Mouse (Mus musculus) megakaryocyte progenitor cell, adult 5-6 weeks (primary cell): Measurements from ENCODE around the gene Ssc4d. TPM values are rescaled to one million over a fixed set of nuclear protein-coding genes. Genes with fewer than 3 reads are reported as not detected.

Source experiments
- ATAC-seq: replicated peaks from 2 replicates; pipeline ENCODE4 v1.8.0; 2016; ENCODE audit warnings: mild to moderate bottlenecking, moderate TSS enrichment, inconsistent platforms; ENCODE audit not compliant: poor library complexity
- total RNA-seq, 2 experiments: library from RNA; stranded (forward) in 1 of 2; stranded (reverse) in 1 of 2; fragments of 157-497, 149-512 nt in 1 of 2; fragments of 200-1000 nt in 1 of 2; gene quantifications; 2 replicates each; pipeline versions ENCODE4 v1.2.3 to v1.2.4; 2015 to 2017

Ssc4d gene
- 3.3 and 6.8 TPM in 2 replicates for total RNA-seq (2015)
- 2.0 and 2.3 TPM in 2 replicates for total RNA-seq (2017)

- no peak for ATAC-seq
These were observed at the start of gene Ssc4d for GRCm38 (mm10) chr5:135974365-135974764. Gene Ssc4d, minus strand, starts transcription at chr5:135974531.

GRCm38 (mm10) chr5:136019907-136020306 lies 45.6 kb upstream of the Ssc4d start:
- ATAC-seq, result peak; percentile 46

GRCm38 (mm10) chr5:136018726-136019125 lies 44.4 kb upstream of the Ssc4d start:
- ATAC-seq, result no peak

- peak; percentile 75 for ATAC-seq
These were observed 42.9 kb upstream of the Ssc4d start for GRCm38 (mm10) chr5:136017262-136017661.

- ATAC-seq, result no peak
These were observed 41.9 kb upstream of the Ssc4d start for GRCm38 (mm10) chr5:136016014-136016876.

DNA sequence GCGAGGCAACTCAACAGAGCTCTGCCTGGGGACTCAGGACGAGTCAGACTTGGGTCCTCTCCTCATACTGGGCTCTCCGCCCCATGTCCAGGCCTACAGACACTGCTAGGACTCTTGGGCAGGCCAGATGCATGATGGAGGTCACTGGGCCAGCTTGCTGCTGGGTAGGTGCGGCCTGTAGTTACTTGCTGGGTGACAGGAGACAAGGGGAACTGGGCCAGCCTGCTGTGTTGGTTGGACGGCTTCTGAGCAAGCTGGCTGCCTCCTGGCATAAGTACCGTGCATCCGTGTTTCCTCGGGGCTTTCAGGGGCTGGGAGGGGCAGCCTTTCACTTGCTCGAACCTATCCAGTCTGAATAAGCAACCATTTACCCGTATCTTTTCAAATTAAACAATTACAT lies 41.3 kb upstream of the Ssc4d start:
- ATAC-seq, result no peak

DNA sequence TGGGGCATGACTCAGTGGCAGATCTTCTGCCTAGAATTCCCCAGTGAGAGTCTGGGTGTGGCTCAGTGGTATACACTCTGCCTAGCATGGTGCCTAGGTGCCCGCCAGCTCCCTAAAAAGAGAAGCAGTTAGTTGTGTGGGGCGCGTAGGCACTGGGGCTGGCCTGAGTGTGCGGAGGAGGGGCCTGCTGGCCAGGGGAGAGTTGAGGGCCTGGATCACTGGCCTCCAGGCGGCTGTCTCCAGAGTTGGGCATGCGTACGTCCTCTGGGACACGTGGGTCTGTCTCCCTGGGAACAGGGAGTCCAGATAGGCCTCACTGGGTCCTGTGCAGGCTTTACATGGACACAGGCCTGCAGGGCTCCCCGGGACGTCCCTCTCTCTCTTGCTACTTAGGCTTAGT lies 40.5 kb upstream of the Ssc4d start:
- no peak for ATAC-seq

GRCm38 (mm10) chr5:136007745-136008144 lies 33.4 kb upstream of the Ssc4d start:
- no peak for ATAC-seq

DNA sequence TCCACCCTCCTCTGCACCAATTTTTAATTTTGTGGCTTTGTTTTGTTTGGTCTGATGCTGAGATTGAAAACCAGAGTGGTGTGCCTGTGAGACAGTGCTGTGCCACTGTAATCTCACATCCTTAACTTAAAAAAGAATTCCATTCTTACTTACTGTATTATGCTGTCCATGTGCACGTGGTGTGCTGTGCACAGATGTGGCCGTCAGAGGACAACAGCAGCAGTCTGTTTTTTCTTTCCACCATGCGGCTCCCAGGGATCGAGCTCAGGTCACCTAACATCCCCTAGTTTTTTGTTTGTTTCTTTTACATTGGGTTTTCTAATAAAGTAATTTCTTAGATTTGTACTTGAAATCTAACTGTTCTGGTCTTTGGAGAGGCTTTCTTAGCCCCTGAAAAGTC lies 30.2 kb upstream of the Ssc4d start:
- ATAC-seq, result no peak

DNA sequence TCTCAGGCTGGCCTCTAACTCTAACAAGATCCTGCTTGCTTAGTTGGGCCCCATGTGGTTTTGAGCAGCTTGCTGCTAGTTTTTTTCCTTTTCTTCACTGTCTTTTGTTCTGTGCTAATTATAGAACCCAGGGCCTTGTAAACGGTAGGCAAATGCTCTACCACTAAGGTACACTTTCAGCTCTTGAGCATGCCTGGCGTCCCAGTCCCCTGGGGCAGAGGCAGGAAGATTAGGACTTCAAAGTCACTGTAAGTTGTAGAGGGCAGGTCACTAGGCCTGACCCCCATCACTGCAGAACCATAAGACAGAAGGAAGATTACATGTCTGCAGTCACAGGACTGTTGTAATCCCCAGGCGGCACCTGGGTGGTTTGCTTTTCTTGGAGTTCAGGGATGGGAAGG lies 28.4 kb upstream of the Ssc4d start:
- no peak for ATAC-seq

- no peak for ATAC-seq
These were observed 28.0 kb upstream of the Ssc4d start for GRCm38 (mm10) chr5:136002325-136002724.

GRCm38 (mm10) chr5:136001222-136001621 lies 26.9 kb upstream of the Ssc4d start:
- no peak for ATAC-seq

- no peak for ATAC-seq
These were observed 21.8 kb upstream of the Ssc4d start for GRCm38 (mm10) chr5:135996162-135996561.

DNA sequence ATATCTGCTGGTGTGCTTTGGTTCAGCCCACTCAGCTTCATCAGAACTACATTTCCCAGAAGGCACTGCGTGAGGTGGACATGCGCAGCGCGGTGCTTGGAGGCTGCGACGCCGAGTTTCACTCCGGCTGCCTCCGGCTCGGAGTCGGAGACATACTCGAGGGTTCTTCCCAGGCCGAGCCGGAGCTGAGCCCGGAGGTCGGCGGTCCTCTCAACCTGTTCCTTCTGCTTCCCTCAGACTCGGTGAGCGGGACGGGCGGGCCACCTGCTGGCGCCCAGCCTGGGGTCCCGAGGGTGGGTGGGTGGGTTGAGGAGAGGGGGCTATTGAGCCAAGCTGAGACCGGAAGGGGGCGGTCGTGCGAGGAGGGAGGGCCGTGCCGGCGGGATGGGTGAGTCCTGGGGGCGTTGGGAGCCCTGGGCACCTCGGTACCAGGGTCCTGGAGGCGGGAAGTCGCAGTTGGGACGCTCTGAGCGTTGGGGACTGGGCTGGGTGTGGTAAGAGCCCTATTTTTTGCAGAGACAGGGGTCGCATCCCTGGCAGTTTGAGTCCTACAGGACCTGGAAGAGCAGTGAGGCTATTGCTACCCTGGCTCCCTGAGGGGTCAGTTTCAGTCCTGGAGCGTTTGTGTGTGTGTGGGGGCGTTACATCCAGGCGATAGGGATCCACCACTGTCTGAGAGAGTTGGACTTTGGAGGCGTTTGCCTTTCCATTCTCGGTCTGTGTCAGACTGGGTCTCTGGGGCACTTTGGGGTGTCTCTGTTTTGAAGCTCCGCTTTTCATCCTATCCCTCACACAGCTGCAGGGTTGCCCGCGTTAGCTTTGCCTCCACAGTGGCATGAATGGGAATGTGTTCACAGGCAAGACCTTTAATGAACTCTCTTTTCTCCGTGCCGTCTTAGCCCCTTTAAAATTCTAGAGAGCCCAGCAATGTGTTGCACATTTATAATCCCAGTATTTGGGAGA lies 20.7 kb upstream of the Ssc4d start, which contains the start of gene Dtx2:
Gene Dtx2 (plus strand): TSS at position 76 of the 963 bp plus-strand sequence.
- ATAC-seq, result peak; percentile 98

DNA sequence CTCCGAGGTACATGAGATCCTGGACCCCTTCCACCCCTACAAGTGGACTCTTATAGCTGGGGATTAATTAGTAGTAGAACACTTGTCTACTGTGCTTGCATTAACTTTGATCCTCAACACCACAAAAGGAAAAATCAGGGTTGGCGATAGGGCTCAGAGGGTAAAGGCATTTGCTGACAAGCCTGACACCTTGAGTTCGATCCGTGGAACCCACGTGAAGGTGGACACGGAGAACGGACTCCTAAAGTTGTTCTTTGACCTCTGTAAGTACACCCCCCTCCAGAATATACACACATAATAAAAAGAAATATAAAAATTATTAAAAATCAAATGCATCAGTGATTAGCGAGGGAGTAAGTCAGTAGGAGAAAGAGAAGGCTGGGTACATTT lies 20.0 kb upstream of the Ssc4d start:
- no peak for ATAC-seq

DNA sequence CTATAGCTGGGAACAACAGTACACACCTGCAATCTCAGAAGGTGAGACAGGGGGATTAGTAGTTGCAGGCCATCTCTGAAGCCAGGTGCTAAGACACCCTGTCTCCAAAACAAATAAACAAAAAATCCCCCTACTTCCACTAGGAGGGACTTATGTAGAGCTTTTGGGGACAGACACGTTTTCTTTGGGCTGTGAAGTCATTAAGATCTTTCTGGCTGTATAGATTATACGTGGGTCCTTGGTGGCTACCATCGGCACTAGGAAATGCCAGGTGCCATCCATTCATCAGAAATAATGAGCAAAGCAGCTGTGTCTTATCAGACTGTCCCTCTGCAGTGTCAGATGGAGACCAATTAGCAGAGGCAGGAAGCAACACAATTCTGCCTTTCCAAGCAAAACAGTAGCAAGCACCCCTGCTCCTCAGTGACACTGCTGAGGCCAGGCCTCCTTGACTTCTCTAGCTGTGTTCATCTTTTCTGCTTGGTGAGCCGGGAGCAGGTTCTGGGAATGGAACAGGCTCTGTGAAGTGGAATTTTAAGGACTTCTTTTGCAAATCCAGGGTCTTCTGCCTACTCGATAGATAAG lies 19.1 kb upstream of the Ssc4d start:
- ATAC-seq, result no peak

GRCm38 (mm10) chr5:135990601-135991000 lies 16.3 kb upstream of the Ssc4d start:
- peak; percentile 69 for ATAC-seq

- peak; percentile 60 for ATAC-seq
These were observed 12.9 kb upstream of the Ssc4d start for GRCm38 (mm10) chr5:135987248-135987647.

- ATAC-seq, result no peak
These were observed 10.3 kb upstream of the Ssc4d start for GRCm38 (mm10) chr5:135984546-135985044.

GRCm38 (mm10) chr5:135982398-135982797 lies 8.1 kb upstream of the Ssc4d start:
- ATAC-seq, result peak; percentile 94

DNA sequence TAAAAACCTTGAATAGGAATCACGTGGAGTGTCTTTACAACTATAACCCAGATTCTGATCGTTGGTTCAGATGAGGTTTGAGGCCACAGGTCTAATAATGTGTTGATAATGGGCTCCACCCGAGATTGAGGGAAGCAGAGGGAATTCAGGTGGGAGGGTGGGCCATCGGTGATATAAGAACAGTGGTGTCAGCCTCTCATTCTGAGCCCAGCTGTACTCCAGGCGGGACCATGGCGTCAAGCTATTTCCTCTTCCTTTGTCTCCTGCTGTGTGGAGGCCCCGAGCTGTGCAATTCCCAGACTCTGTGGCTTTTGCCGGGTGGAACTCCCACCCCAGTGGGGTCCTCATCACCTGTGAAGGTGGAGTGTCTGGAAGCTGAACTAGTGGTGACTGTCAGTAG lies 5.6 kb upstream of the Ssc4d start, which contains the start of gene Zp3:
Gene Zp3 (plus strand): TSS at position 196 of the 400 bp plus-strand sequence.
- ATAC-seq, result no peak
